Mouse (Mus musculus) thymus, postnatal 14 days (tissue): ENCODE data around the gene Crxos.

Experiments
- DNase-seq: peaks from one replicate; pipeline ENCODE4 v3.0.0; 2021

Crxos gene

DNA sequence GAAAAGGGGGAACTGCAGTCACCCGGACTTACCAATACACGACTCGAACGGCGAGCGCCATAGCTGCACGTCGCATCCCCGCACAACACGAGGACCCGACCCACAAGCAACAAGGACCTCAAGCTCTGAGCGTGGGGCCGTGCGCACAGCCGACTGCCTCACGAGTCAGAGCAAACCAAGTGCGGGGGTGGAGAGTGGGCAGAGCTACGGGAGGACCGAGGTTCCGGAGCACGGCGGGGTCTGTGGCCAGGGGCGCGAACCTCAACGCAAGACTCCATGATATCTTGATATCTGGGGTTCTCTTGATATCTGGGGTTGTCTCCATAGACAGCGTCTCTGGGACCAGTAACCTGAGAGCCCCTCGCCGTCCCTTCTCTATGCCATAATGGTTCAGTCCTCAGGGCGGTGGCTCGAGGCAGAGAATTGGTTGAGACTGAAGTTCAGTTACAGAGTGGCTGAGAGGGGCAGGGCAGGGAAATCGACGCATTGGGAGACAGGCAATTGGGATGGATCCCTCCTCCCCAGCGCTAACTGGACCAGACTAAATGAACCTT lies 39.9 kb downstream of the Crxos start, which contains the start of gene Selenow:
Gene Selenow, minus strand, starts transcription at position 183 of the 554 bp plus-strand sequence.
- peak; percentile 93 for DNase-seq

DNA sequence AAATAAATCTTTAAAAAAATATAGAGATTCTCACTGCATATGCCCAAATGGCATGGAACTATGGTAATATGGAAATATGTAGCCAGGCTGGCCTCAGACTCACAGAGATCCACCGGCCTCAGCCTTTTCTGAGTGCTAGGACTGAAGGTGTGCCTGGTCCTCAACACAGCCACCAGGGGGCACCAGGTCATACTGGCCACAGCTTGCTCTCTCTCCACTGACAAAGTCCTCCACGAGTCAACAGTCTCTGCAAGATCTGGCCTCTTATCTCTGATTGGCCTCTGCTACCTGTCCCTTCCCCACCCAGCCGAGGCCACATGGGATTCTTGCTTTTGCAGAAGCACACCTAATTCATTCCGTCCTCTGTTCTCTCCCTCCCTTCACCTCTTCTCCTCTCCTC lies 47.5 kb downstream of the Crxos start:
- DNase-seq = peak; percentile 67

- no peak for DNase-seq
Observed at GRCm38 (mm10) chr7:15930543-15930942, 48.1 kb downstream of the Crxos start.

DNA sequence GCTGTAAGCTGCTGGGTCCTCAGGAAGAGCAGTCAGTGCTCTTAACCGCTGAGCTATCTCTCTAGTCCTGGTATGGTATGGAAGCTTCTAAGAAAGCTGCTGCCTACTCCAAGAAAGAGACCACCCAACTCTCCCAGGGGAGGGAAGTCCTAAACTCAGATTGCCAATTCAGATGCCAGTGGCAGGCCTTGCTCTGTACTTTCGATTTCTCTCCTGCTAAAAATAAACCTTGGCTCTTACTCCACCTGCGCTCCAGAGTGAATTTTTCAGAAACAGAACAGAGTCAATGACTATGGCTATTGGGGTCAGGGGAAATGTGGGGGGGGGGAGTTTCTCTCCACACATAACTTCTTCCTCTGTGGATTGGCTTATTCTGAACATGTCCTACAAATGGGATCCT lies 49.2 kb downstream of the Crxos start:
- no peak for DNase-seq

DNA sequence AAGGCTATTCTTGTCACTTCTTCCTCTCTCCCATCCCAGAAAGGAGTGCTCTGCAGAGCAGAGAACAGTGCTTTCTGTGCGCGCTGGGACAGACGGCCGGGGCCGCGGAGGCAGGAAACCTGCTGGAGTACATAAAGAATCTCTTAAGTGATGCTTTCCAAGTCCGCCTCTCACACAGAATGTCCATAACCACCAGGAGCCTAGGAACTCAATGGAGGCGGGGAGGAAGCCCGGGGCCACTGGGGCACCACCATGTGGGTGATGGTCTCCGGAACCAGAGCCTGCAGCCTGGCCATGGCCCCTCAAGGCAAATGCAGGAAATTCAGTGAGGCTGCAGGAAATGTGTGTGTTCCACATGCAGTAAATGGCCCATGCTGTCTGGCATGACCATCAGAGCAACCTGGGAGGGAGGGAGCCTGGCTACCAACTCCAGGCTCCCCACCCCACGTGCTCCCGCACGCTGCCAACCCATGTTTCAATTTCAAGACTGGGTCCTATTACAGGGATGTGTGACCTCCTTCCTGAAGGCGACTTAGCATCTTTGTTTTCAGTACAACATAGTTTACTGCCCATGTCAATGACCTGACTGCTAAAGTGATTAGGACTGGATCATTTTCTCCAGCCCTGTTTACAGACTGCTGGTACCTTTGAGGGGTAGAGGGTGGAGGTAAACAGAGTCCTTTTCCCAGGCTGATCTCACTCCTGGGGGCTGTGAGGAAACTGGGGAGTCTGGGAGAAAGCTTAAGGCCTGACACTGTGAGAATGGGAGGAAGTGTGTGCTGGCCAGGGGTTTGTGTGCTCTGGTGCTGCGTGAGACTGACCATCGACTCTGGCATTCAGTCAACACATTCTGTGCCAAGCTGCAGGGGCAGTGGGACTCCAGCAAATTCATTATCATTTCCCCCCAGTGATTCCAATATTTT lies 51.3 kb downstream of the Crxos start:
- DNase-seq = no peak

DNA sequence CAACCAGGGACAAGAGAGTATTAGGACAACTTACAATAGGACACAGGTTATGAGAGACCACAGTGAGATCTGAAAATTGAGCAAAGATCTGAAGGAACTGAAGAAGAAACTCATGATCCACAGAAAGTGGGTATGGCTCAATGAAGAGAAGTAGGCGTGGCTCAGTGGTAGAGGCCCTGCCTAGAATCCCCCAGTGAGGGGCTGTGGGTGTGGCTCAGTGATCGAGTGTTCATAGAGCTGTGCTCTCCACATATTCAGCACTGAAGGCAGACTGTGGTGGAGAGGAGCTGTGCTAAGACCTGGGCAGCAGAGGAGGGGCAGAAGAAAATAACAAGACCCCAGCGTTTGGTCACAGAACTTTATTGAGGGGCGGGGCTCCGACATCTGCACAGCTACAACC lies 55.1 kb downstream of the Crxos start:
- no peak for DNase-seq

GRCm38 (mm10) chr7:15938621-15939020 lies 56.2 kb downstream of the Crxos start:
- DNase-seq = no peak

DNA sequence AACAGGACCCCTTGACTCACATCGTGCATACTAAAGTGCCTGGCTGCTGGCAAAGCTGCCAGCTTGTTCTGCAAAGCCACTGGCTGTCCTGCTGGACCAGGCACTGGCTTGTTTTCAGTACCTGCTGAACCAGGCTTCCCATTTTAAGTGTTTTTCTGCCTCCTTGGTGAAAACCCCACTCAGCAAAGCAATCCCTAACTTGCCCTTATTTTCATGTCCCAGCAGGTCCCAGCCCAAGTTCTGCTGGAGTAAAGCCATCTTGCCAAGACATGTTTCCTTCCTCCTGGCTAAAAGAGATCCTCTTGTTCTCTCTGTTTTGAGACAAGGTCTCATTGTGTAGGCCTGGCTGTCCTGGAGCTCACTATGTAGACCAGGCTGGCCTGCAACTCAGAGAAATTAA lies 61.9 kb downstream of the Crxos start:
- DNase-seq = no peak

- no peak for DNase-seq
Observed at GRCm38 (mm10) chr7:15945211-15945610, 62.8 kb downstream of the Crxos start.

GRCm38 (mm10) chr7:15945721-15946536 lies 63.5 kb downstream of the Crxos start, which contains the start of gene Nop53:
TSS of gene Nop53 (minus strand) at chr7:15946074.
- peak; percentile 89 for DNase-seq

DNA sequence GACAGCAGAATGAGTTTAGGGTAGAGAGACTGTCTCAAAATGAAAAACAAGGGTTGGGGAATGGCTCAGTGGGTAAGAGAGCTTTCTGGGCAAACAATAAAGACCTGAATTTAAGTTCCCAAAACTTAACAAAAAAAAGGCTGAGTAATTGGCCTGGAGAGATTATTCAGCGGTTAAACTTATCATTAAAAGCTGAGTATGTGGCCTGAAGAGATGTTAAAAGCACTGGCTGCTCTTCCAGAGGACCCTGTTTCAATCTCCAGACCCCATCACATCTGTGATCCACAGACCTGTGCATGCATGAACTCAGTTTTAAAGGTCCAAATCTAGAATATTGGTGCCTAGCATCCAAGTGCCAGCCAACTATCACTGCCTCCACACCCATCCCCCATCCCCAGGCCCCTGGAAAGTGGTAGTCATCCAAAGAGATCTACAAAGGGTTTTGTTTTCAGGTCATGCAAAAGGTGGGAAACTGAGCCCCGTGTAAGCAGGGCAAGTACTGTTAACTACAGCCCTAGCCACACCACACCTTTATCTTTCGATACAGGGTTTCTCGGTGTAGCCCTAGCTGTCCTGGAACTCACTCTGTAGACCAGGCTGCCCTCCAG lies 65.3 kb downstream of the Crxos start:
- DNase-seq = no peak

DNA sequence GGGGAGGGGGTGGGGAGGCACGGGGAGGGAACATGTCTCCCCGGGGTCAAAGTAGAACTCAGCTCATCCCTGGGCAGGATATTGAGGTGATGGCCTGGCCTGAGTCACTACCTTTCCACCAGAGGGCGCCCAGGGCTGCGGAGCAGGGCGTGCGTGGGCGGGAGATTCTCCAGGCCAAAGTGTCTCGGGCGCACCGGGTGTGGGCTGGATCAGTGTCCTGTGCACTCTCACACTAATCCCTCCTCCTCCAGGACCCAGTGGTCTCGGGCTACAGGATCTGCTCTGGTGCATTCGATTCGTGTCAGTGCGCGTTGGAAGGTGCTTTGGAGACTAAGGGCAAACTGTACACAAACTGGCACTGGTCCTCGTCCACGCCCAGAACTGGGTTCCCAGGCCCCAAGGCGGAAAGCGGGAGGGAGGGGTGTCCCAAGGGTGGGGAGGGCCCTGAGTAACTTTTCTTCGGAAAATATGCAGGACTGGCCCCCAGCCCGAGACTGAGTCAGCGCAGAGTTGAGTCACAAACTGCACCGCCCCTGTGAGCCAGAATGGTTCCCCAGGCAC lies 66.0 kb downstream of the Crxos start:
- peak; percentile 83 for DNase-seq

DNA sequence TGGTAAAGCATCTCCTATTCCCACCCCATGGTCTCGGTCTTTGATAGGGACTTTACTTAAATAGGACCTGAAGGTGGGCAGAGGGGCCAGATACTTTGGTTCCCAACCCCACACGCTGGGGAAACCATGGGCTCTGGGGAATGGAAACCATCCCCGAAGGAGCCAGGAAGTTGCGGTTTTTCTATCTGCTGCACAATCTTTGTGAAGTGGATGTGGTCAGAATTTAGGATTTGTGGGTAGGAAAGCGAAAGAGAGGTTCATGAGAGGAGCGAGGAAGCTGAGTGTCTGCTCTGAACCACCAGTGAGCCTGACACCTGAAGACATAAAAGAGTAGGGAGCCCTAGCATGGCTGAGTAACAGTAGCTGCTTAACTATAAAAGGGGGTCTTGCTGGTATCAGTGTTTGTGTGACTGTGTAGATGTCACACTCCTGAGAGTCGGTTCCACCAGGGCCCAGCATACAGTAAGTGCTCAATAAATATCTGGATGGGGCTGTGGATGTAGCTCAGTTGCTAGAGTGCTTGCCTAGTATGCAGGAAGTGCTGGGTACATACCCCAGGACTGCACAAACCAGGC lies 66.9 kb downstream of the Crxos start:
- no peak for DNase-seq

DNA sequence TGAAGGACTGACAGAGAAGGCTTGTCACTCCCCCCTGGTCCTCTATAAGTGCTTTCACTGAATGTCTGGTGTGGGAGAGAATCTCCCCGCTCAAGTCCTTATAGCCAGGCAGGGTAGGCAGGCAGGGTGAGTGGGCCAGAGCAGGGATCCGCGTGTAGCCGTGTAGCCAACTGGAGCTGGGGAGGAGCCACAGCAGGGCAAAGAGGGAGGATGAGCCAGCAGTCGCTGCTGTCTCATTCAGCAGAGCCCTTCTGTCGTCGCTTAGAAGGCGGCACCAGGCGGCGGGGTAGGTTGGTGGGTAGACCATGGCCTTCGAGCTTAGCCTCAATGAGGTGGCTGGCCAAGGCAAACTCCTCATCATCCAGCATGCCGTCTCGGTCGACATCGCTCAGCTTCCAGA lies 67.6 kb downstream of the Crxos start:
- DNase-seq = no peak

DNA sequence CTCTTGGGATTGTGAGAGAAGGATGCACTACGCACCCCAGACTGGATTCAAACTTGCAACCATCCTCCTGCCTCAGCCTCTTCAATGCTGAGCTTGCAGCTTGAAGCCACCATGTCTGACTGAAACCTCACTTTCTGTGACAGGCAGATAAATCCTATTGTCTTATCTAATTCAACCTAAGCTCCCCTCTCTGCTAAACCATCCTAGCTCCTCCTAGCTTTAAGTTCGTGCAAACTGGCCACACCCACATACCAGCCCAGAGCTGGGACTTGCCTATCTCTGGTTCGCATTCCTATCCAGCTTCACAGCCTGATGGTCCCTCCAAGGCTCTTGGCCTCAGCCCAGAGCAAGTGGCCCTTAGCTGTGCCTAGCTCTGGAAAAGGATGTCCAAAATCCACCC lies 70.0 kb downstream of the Crxos start:
- DNase-seq = no peak
